Mouse (Mus musculus) adipocyte (in vitro differentiated cells): ENCODE results near the gene Pbld1.

Experiments used
- DNase-seq: peaks from one replicate; pipeline ENCODE4 v3.0.0-alpha.2; 2016; ENCODE audit warnings: low spot score

Pbld1 gene

GRCm38 (mm10) chr10:63092616-63093550 is 32.9 kb downstream of the Pbld1 start:
- no peak for DNase-seq

GRCm38 (mm10) chr10:63096757-63097156 is 36.8 kb downstream of the Pbld1 start:
- DNase-seq = no peak

DNA sequence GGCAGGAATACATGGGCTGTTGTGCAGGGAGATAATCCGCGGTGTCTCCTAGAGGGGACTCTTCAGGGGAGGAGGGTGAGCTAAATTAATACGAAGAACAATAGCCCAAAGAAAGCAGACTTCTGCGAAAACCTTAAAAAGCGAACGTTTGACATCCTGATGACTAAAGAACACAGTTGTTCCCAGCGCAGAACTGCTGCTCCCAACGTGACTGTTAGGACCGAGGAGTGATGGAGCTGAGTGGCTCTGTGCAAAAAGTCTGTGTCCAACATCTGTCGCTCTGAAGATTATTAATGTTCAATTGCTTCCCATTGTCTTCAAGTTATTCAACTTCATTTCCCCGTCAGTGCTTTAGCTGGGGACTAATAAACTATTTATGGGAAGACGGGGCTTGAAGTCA is 38.2 kb downstream of the Pbld1 start:
- DNase-seq = no peak

DNA sequence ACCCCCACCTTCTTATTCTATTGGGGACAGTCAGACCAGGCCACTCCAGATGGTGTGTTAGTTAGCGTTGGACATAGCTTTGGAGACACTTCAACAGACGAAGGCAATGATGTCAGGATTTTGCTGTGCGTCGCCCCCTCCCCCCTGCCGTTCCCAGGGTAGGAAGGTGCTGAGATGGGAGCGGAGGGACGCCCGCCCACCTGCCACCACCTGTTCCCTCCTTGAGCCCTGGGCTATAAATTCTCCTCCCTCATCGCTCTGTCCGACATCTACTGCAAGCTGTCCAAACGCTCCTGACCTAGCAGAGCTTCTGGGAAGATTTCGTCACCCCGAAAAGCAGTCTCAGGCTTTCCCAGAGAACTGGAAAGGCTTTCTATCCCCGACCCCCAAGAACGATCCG is 39.6 kb downstream of the Pbld1 start, which contains the start of gene Atoh7:
Gene Atoh7 (plus strand): TSS at position 131 of the 400 bp plus-strand sequence.
- DNase-seq = no peak

- DNase-seq = no peak
These were observed 40.1 kb downstream of the Pbld1 start for GRCm38 (mm10) chr10:63099941-63100562.

- no peak for DNase-seq
These were observed 40.7 kb downstream of the Pbld1 start for GRCm38 (mm10) chr10:63100657-63101056.

DNA sequence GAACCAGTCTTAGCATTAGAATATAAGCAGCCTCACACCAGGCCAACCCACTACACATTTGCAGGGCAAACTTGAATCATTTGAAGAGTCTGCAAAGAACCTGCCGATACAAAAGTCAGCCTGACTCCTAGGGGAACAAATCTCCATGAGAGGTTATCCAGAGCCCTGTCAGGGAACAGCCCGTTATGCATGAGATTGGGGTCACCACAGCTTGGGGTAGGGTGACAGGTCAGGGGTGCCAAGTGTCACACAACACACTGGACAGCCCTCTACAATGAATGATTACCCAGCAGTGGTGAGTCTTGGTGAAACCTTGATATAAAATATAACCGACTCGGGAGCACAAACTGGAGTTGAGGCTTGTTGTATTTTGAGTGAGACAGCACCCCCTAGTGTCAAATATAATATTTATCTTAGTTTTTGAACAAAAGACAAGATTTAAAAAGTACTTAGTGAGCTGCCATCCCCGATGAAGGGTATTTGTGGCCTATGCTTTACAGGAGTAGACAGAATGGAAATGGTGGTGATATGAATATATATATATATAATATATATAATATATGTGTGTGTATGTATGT is 53.2 kb downstream of the Pbld1 start:
- DNase-seq = peak; percentile 44

DNA sequence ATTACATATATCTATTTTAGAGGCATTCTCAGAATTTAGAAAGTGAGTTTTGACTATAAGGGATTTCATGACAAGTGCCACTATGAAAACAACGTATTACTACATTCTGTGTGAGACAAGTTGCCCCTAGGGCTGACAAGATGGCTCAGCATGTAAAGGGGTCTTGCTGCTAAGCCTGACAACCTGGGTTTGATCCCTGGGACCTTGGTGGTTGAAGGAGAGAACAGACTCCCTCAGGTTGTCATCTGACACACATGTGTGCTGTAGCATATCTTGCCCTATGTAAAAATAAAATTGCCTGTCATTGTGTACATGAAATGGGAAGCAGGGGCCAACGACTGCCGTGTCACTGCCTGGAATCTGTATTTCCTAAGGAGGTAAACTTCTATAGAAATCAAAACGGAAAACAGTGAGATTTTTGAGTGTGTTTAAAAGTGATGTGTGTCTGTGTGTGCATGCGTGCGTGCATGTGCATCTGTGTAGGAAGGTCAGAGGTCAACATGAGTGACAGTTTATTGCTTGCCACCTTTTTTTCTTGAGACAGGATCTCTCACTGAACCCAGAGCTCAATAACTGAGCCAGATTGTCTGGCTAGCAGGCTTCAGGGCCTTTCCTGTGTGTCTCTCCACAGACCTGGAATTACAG is 53.9 kb downstream of the Pbld1 start:
- DNase-seq = no peak

- DNase-seq = no peak
These were observed 55.9 kb downstream of the Pbld1 start for GRCm38 (mm10) chr10:63115881-63116280.

- DNase-seq = no peak
These were observed 56.4 kb downstream of the Pbld1 start for GRCm38 (mm10) chr10:63116376-63116775.

- no peak for DNase-seq
These were observed 57.6 kb downstream of the Pbld1 start for GRCm38 (mm10) chr10:63117583-63117982.

DNA sequence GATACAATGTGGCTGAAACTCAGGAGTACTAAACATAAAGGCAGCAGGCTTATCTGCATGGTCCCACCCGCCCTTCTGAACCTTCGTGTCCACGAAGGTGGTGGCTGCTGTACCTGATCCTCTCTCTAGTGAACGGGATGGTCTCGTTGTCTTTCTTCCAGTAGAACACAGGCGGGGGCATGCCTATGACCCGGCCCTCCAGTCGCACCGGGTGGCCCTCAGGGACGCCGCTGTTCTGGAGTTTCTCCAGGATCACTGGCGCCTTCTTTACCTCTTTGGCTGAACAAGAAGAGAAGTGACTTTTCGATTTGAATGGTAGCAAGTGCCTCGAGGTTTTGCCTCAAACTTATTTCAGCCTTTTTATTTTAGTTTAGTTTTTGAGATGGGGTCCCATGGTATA is 60.0 kb downstream of the Pbld1 start:
- no peak for DNase-seq

- DNase-seq = no peak
These were observed 62.0 kb downstream of the Pbld1 start for GRCm38 (mm10) chr10:63121961-63122360.

DNA sequence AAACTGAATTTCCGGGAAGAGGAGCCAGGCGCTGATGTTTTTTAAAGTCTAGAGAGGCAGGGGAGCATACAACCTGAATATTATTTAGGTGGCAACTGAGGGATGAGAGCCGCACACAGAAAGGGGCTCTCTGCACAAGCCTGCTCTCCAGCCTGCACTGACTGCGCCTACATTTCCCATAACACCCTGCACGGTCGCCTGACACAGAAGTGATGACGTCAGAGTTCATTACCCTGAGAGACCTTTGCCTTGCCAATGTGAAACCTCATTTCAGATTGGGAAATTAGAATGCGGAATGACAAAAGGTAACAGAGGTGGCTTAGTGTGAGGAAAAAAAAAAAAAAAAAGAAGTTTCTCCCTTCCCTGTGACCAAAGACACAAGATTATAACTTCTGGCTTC is 62.6 kb downstream of the Pbld1 start:
- DNase-seq = peak; percentile 45

DNA sequence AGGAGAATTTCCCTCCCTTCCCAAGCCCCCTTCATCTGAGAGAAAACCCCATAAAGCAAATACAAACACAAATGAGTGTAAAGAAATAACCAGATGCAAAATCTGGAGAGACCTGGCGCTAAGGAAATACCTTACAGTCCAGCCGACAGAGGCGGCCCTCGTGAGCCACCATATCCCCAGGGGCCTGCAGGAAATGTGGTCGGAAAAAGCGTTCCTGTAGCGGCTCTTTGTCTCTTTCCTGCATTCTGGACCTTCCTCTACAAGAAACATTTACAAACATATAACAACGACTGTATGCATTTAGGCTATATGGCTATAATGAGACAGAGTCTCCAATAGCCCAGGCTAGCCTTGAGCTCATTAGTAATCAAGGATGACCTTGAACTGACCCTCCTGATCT is 63.2 kb downstream of the Pbld1 start:
- no peak for DNase-seq

GRCm38 (mm10) chr10:63124016-63124415 is 64.1 kb downstream of the Pbld1 start:
- no peak for DNase-seq

GRCm38 (mm10) chr10:63125343-63125742 is 65.4 kb downstream of the Pbld1 start:
- no peak for DNase-seq

DNA sequence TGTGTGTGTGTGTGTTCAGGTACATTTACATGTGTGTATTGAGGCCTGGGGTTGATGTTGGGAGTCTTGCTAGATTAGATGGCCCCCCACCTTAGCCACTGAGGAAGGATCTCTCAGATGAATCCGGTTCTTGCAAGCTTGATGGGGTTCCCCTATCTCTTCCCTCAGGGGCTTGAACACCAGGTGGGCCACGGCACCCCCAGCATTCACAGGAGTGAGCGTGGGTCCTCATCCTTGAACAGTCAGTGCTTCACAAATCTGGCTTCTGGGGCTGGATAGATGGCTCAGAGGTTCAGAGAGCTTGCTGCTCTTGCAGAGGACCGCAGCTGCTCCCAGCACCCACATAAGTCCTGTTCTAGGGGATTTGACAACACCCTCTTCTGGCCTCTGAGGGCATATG is 66.2 kb downstream of the Pbld1 start:
- DNase-seq = no peak

GRCm38 (mm10) chr10:63127156-63127555 is 67.2 kb downstream of the Pbld1 start:
- no peak for DNase-seq
